Mouse (Mus musculus) olfactory bulb, adult 2 months (tissue): ENCODE data around the gene Gm20671. TPM values are rescaled to one million over a fixed set of nuclear protein-coding genes. Genes with fewer than 3 reads are reported as not detected.
"Not testable (repeated sequence)": the region's sequence is repeated elsewhere in the genome, so short reads cannot be mapped to it uniquely, and the experiment has no call there.

Source experiments
- H3K27ac ChIP-seq: fragments of 200-500 bp; 2 replicates; pipeline ENCODE4 v1.5.1; 2012; ENCODE audit warnings: low read depth, low read length; ENCODE audit not compliant: insufficient read depth
- H3K4me1 ChIP-seq: fragments of 200-500 bp; 2 replicates; pipeline ENCODE4 v1.6.1; 2012; ENCODE audit warnings: low read length; ENCODE audit not compliant: control insufficient read depth, insufficient read depth
- H3K4me3 ChIP-seq: fragments of 200-500 bp; 2 replicates; pipeline ENCODE4 v1.5.1; 2012; ENCODE audit warnings: mild to moderate bottlenecking, low read depth, low read length, moderate library complexity; ENCODE audit not compliant: insufficient read depth
- CTCF ChIP-seq: fragments of 200-500 bp; IDR thresholded peaks from 2 replicates; pipeline ENCODE4 v1.5.1; 2012; ENCODE audit warnings: low read depth, mild to moderate bottlenecking, low read length, moderate library complexity; ENCODE audit not compliant: insufficient read depth
- POLR2A ChIP-seq: fragments of 200-500 bp; IDR thresholded peaks from 2 replicates; pipeline ENCODE4 v1.6.1; 2012; ENCODE audit warnings: mild to moderate bottlenecking, low read depth, low read length, moderate library complexity; ENCODE audit not compliant: insufficient read depth
- WGBS: fragments of 180-500 bp; shearing (Covaris S2); methylation state at CpG from one replicate; pipeline ENCODE4 v1.1.7; 2018; 5-methylcytosine and 5-hydroxymethylcytosine counted together
- polyA plus RNA-seq: library from polyadenylated mRNA; stranded (reverse); fragments of >200 nt; gene quantifications from 2 replicates; pipeline ENCODE4 v1.2.4, GENCODE M21; 2012; ENCODE audit warnings: low replicate concordance; ENCODE audit not compliant: missing spikeins, insufficient read depth, insufficient read length

The Gm20671 gene
- polyA plus RNA-seq, 1 experiment: not detected

GRCm38 (mm10) chr5:32761566-32762140 is 65.3 kb downstream of the Gm20671 start:
- H3K27ac ChIP-seq: no peak overlapping the region
- H3K4me1 ChIP-seq: 0 out of 2 replicates have a peak, but pooled peaks cover 2% of the 10 kb centered on the region
- no peak overlapping the region for H3K4me3 ChIP-seq
- WGBS: 79% methylated on average over 5 of the region's 5 CpGs
- TF ChIP-seq POLR2A: no peak
- no peak for TF ChIP-seq CTCF

- TF ChIP-seq POLR2A: no peak
- TF ChIP-seq CTCF: no peak
- no peak overlapping the region for H3K27ac ChIP-seq
Observed at GRCm38 (mm10) chr5:32760787-32761186, 66.1 kb downstream of the Gm20671 start.

GRCm38 (mm10) chr5:32760352-32760751 is 66.6 kb downstream of the Gm20671 start:
- 97% methylated on average over 18 of the region's 18 CpGs for WGBS
- H3K4me3 ChIP-seq: not testable (repeated sequence)

More at GRCm38 (mm10) chr5:32760787-32761186, 66.1 kb downstream of the Gm20671 start:
- 78% methylated on average over 3 of the region's 3 CpGs for WGBS
- Histone ChIP-seq H3K4me3 (no peak overlapping the region), H3K4me1 (0 out of 2 replicates have a peak, but pooled peaks cover 2% of the 10 kb centered on the region)

GRCm38 (mm10) chr5:32759662-32760061 is 67.2 kb downstream of the Gm20671 start:
- Histone ChIP-seq H3K4me1 (0 out of 2 replicates have a peak, but pooled peaks cover 2% of the 10 kb centered on the region), H3K4me3 (no peak overlapping the region), H3K27ac (no peak overlapping the region)
- TF ChIP-seq POLR2A: no peak
- 61% methylated on average over 2 of the region's 2 CpGs for WGBS

More at GRCm38 (mm10) chr5:32760352-32760751, 66.6 kb downstream of the Gm20671 start:
- not testable (repeated sequence) for H3K27ac ChIP-seq, H3K4me1 ChIP-seq

GRCm38 (mm10) chr5:32756141-32756540 is 70.8 kb downstream of the Gm20671 start:
- Histone ChIP-seq H3K4me1 (0 out of 2 replicates have a peak, but pooled peaks cover 4% of the 10 kb centered on the region), H3K27ac (no peak overlapping the region), H3K4me3 (no peak overlapping the region)
- 94% methylated on average over 8 of the region's 8 CpGs for WGBS
- no peak for TF ChIP-seq CTCF
- TF ChIP-seq POLR2A: no peak

DNA sequence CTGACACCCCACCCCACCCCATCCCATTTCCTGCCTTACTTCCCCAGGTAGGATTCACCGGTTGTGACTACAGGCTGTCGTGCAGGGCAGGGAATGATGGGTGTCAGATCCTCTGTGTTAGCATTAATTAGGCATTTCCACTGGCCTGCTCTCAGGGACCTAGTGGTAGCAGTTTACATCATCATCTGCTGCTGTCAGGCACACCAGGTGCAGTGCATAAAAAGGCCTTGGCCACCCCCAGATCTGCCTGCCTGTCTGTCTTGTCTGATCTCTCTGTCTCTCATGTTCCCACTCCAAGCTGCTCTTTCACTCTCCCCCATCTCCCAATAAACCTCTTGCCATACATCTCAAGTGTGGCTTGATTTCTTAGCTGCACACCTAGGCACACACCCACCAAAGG is 75.2 kb downstream of the Gm20671 start:
- 60% methylated on average over 2 of the region's 2 CpGs for WGBS
- H3K27ac ChIP-seq: no peak overlapping the region
- H3K4me3 ChIP-seq: no peak overlapping the region
- no peak for TF ChIP-seq CTCF
- no peak for TF ChIP-seq POLR2A
- peaks cover 5% of the 10 kb centered on the region; the same call in 1 of the 2 replicates for H3K4me1 ChIP-seq

GRCm38 (mm10) chr5:32748936-32749335 is 78.0 kb downstream of the Gm20671 start:
- no peak overlapping the region for H3K4me3 ChIP-seq
- H3K4me1 ChIP-seq: peaks cover 17% of the 10 kb centered on the region
- WGBS: 74% methylated on average over 6 of the region's 6 CpGs
- TF ChIP-seq CTCF: no peak
- H3K27ac ChIP-seq: no peak overlapping the region

- no peak overlapping the region for H3K4me3 ChIP-seq
Observed at GRCm38 (mm10) chr5:32747650-32748375, 79.1 kb downstream of the Gm20671 start.

More at GRCm38 (mm10) chr5:32747650-32748375, 79.1 kb downstream of the Gm20671 start:
- TF ChIP-seq POLR2A (no peak), CTCF (no peak)
- 60% methylated on average over 6 of the region's 6 CpGs for WGBS
- Histone ChIP-seq H3K4me1 (peaks cover 19% of the 10 kb centered on the region), H3K27ac (no peak overlapping the region)
